Comparison of ENCODE assay signal across 9 mouse cellular contexts in genomic region chr8:120697154-120697978, GRCm38 (mm10). TPM values are rescaled to one million over a fixed set of nuclear protein-coding genes. Genes with fewer than 3 reads are reported as not detected.
DNase-seq lines count a peak whose midpoint lies in the region; ATAC-seq lines count a peak whose summit lies in the region.
"Had no signal": no experiment of that assay in that cellular context is flagged by ENCODE, and none has a peak within 500 bp of the region (broad histone marks: within the 10 kb centered on the region; RNA-seq: fewer than 3 reads in every experiment).

No protein-coding gene starts in this region.

- ATAC-seq in common myeloid progenitor, adult 5-6 weeks (replicated peaks; ENCODE audit: low read depth, poor library complexity, severe bottlenecking) = peak; percentile 64

- intact Hi-C loops in left cerebral cortex, postnatal 14 days (cut with DNase I) = no loop called here

- DNase-seq in adrenal gland, postnatal 10 days = peak; percentile 61
- no peak for DNase-seq in adrenal gland, adult 18-20 months (ENCODE audit: low spot score in 2 of 2)
- DNase-seq in left cerebral cortex, postnatal 14 days (ENCODE audit: low spot score in 2 of 2) = peak; percentile 45 to 56
- no peak for DNase-seq in left cerebral cortex, adult 11 months (ENCODE audit: low spot score)
- peak; percentile 40 to 62 for DNase-seq in layer of hippocampus, postnatal 14 days (ENCODE audit: low spot score in 2 of 2)
- peak; percentile 48 for DNase-seq in thymus, postnatal 0 days (ENCODE audit: low spot score)
- no peak for DNase-seq in embryo, embryonic 10.5 days (ENCODE audit: low spot score)
- DNase-seq: liver, embryonic 13.5 days had no signal

RNA-seq across cellular contexts. Expression of gene Emc8, which starts 29.0 kb away (rescaled TPM):
- 100 to 1,000 TPM; 113 to 117 TPM for total RNA-seq in adrenal gland, postnatal 10 days (2021)
- total RNA-seq in adrenal gland, adult 18-20 months (2021) = 100 to 1,000 TPM in 1 of 2 experiments, 10 to 100 TPM in 1; 87.1 to 118 TPM
- 10 to 100 TPM; 72.6 to 78.6 TPM for total RNA-seq in left cerebral cortex, postnatal 14 days (2021)
- total RNA-seq in common myeloid progenitor, adult 5-6 weeks (2017) = 44.9 and 59.9 TPM in 2 replicates
- total RNA-seq in layer of hippocampus, postnatal 14 days (2021) = 10 to 100 TPM; 66.7 to 82.0 TPM
- 259 and 294 TPM in 2 replicates for polyA plus RNA-seq in thymus, postnatal 0 days (2015; fragmentation: Nextera tagmentation; extraction: Ambion mirVana)

RNA-seq across cellular contexts. Expression of gene Cox4i1, which starts 29.3 kb away (rescaled TPM):
- total RNA-seq in adrenal gland, postnatal 10 days (2021) = 1,000 to 10,000 TPM; 2,747 to 2,903 TPM
- total RNA-seq in adrenal gland, adult 18-20 months (2021) = 1,000 to 10,000 TPM; 1,414 to 1,997 TPM
- total RNA-seq in left cerebral cortex, postnatal 14 days (2021) = 1,000 to 10,000 TPM; 1,181 to 1,191 TPM
- total RNA-seq in common myeloid progenitor, adult 5-6 weeks (2017) = 392 and 496 TPM in 2 replicates
- 1,000 to 10,000 TPM; 1,108 to 1,116 TPM for total RNA-seq in layer of hippocampus, postnatal 14 days (2021)
- polyA plus RNA-seq in thymus, postnatal 0 days (2015; fragmentation: Nextera tagmentation; extraction: Ambion mirVana) = 1,161 and 1,200 TPM in 2 replicates

RNA-seq across cellular contexts. Expression of gene Gm27021, which starts 29.5 kb away (rescaled TPM):
- total RNA-seq in adrenal gland, postnatal 10 days (2021) = not detected
- total RNA-seq in adrenal gland, adult 18-20 months (2021) = not detected
- not detected for total RNA-seq in left cerebral cortex, postnatal 14 days (2021)
- total RNA-seq in common myeloid progenitor, adult 5-6 weeks (2017) = not detected in 2 replicates
- 1 to 10 TPM in 1 of 2 experiments, under 1 TPM in 1; 0.55 to 1.2 TPM for total RNA-seq in layer of hippocampus, postnatal 14 days (2021)
- 1.6 and 2.3 TPM in 2 replicates for polyA plus RNA-seq in thymus, postnatal 0 days (2015; fragmentation: Nextera tagmentation; extraction: Ambion mirVana)

RNA-seq across cellular contexts. Expression of gene Irf8, which starts 38.8 kb away (rescaled TPM):
- 10 to 100 TPM; 18.9 to 21.8 TPM for total RNA-seq in adrenal gland, postnatal 10 days (2021)
- total RNA-seq in adrenal gland, adult 18-20 months (2021) = 10 to 100 TPM; 16.1 to 46.0 TPM
- 1 to 10 TPM; 3.9 to 5.2 TPM for total RNA-seq in left cerebral cortex, postnatal 14 days (2021)
- 97.9 and 117 TPM in 2 replicates for total RNA-seq in common myeloid progenitor, adult 5-6 weeks (2017)
- 1 to 10 TPM; 3.3 to 5.1 TPM for total RNA-seq in layer of hippocampus, postnatal 14 days (2021)
- 77.8 and 82.4 TPM in 2 replicates for polyA plus RNA-seq in thymus, postnatal 0 days (2015; fragmentation: Nextera tagmentation; extraction: Ambion mirVana)

RNA-seq across cellular contexts. Expression of gene 1190005I06Rik, which starts 49.9 kb away (rescaled TPM):
- 10 to 100 TPM; 28.3 to 32.8 TPM for total RNA-seq in adrenal gland, postnatal 10 days (2021)
- 10 to 100 TPM; 12.3 to 21.3 TPM for total RNA-seq in adrenal gland, adult 18-20 months (2021)
- total RNA-seq in left cerebral cortex, postnatal 14 days (2021) = 1 to 10 TPM; 5.7 to 6.7 TPM
- total RNA-seq in common myeloid progenitor, adult 5-6 weeks (2017) = 1.2 TPM in 1 of 2 replicates, not detected in the other
- 10 to 100 TPM in 1 of 2 experiments, 1 to 10 TPM in 1; 9.5 to 10.6 TPM for total RNA-seq in layer of hippocampus, postnatal 14 days (2021)
- polyA plus RNA-seq in thymus, postnatal 0 days (2015; fragmentation: Nextera tagmentation; extraction: Ambion mirVana) = 2.1 TPM in 2 replicates

Comparison
In these comparisons a context has a peak if more than half of its experiments do, and no peak if none do; other contexts are left out.
1. DNase-seq: peak in adrenal gland, postnatal 10 days (single experiment), left cerebral cortex, postnatal 14 days (2 of 2), layer of hippocampus, postnatal 14 days (2 of 2) and thymus, postnatal 0 days (single experiment); none in adrenal gland, adult 18-20 months (0 of 2), left cerebral cortex, adult 11 months (single experiment) and embryo, embryonic 10.5 days (single experiment).